Mouse (Mus musculus) cerebellum, adult 8-10 months (tissue): ENCODE measurements at regions not wholly inside any gene's neighbourhood (a gene's known extent, or its start where the extent isn't known, plus 50 kb on each side); places are given as distances from the start of the nearest gene placed in this dataset.

Source experiments
- DNase-seq: peaks from one replicate; pipeline ENCODE4 v3.0.0; 2022

- DNase-seq: no peak
Measured at GRCm38 (mm10) chr1:152313480-152313879, 73.0 kb downstream of the Tsen15 start.

- no peak for DNase-seq
Measured at GRCm38 (mm10) chr1:152305461-152305860, 81.0 kb downstream of the Tsen15 start.

GRCm38 (mm10) chr1:152304487-152305130, 81.9 kb downstream of the Tsen15 start:
- peak; percentile 69 for DNase-seq

GRCm38 (mm10) chr1:152301355-152301754, 85.1 kb downstream of the Tsen15 start:
- DNase-seq: no peak

GRCm38 (mm10) chr1:152292196-152292736, 94.2 kb downstream of the Tsen15 start:
- DNase-seq: no peak

- peak; percentile 83 for DNase-seq
Measured at GRCm38 (mm10) chr1:152290768-152291167, 95.7 kb downstream of the Tsen15 start.

GRCm38 (mm10) chr1:152287566-152288490, 98.7 kb downstream of the Tsen15 start:
- peak; percentile 24 for DNase-seq

GRCm38 (mm10) chr1:152286677-152287076, 99.8 kb downstream of the Tsen15 start:
- DNase-seq: no peak

- DNase-seq: no peak
Measured at GRCm38 (mm10) chr1:152282106-152282505, 104.4 kb downstream of the Tsen15 start.

GRCm38 (mm10) chr1:152281201-152281600, 105.3 kb downstream of the Tsen15 start:
- no peak for DNase-seq

GRCm38 (mm10) chr1:152280014-152280413, 106.5 kb downstream of the Tsen15 start:
- no peak for DNase-seq

- DNase-seq: no peak
Measured at GRCm38 (mm10) chr1:152275011-152275410, 111.5 kb downstream of the Tsen15 start.

GRCm38 (mm10) chr1:152273430-152273829, 113.1 kb downstream of the Tsen15 start:
- no peak for DNase-seq

GRCm38 (mm10) chr1:152269936-152270702, 116.4 kb downstream of the Tsen15 start:
- DNase-seq: no peak

- DNase-seq: no peak
Measured at GRCm38 (mm10) chr1:152266390-152266789, 120.1 kb downstream of the Tsen15 start.

- DNase-seq: no peak
Measured at GRCm38 (mm10) chr1:152264981-152265380, 121.5 kb downstream of the Tsen15 start.

- no peak for DNase-seq
Measured at GRCm38 (mm10) chr1:152261472-152261871, 125.0 kb downstream of the Tsen15 start.

GRCm38 (mm10) chr1:152260950-152261349, 125.5 kb downstream of the Tsen15 start:
- DNase-seq: no peak

- no peak for DNase-seq
Measured at GRCm38 (mm10) chr1:152258258-152258657, 128.2 kb downstream of the Tsen15 start.

- no peak for DNase-seq
Measured at GRCm38 (mm10) chr1:152253906-152254305, 132.6 kb downstream of the Tsen15 start.

GRCm38 (mm10) chr1:152253486-152253885, 133.0 kb downstream of the Tsen15 start:
- no peak for DNase-seq

GRCm38 (mm10) chr1:152252658-152253267, 133.7 kb downstream of the Tsen15 start:
- no peak for DNase-seq

- no peak for DNase-seq
Measured at GRCm38 (mm10) chr1:152241026-152241425, 145.5 kb downstream of the Tsen15 start.
